Mouse (Mus musculus) cortical plate, adult 2 months (tissue): ENCODE measurements around the gene Iqsec1.

Experiments
- CTCF ChIP-seq: fragments of 200-500 bp; IDR thresholded peaks from 2 replicates; pipeline ENCODE4 v1.5.1; 2011; ENCODE audit warnings: mild to moderate bottlenecking, control low read depth, low read length; ENCODE audit not compliant: insufficient read depth; ENCODE audit errors: extremely low read depth
- POLR2A ChIP-seq: fragments of 200-500 bp; IDR thresholded peaks from 2 replicates; pipeline ENCODE4 v1.6.1; 2011; ENCODE audit warnings: mild to moderate bottlenecking, low read length, control low read depth; ENCODE audit not compliant: insufficient read depth; ENCODE audit errors: extremely low read depth

GRCm38 (mm10) chr6:90796902-90797596 is 191.4 kb downstream of the Iqsec1 start:
- TF ChIP-seq CTCF (no peak), POLR2A (no peak)
